Mouse (Mus musculus) ES-E14 (cell line): ENCODE results near the gene Arhgef10l. TPM values are rescaled to one million over a fixed set of nuclear protein-coding genes. Genes with fewer than 3 reads are reported as not detected.

Experiments used
- DNase-seq: peaks from one replicate; pipeline ENCODE4 v3.0.0-alpha.2; 2013; ENCODE audit warnings: low read depth, low spot score
- H3K27ac ChIP-seq: 2 replicates; pipeline ENCODE4 v1.5.1; 2012; ENCODE audit warnings: low read depth, mild to moderate bottlenecking, low read length, moderate library complexity, mixed read lengths; ENCODE audit not compliant: poor library complexity, insufficient read depth, severe bottlenecking
- H3K36me3 ChIP-seq: 2 replicates; pipeline ENCODE4 v1.6.1; 2012; ENCODE audit warnings: mild to moderate bottlenecking, low read length, moderate library complexity, mixed read lengths; ENCODE audit not compliant: control insufficient read depth, poor library complexity, insufficient read depth, severe bottlenecking
- H3K4me1 ChIP-seq, 2 experiments: fragments of 150-350 bp in 1 of 2; sonication (generic) in 1 of 2; 2 replicates each; pipeline ENCODE4 v1.6.1; 2012; ENCODE audit warnings: low read length in 2 of 2, mild to moderate bottlenecking in 1 of 2, mixed read lengths in 1 of 2; ENCODE audit not compliant: control insufficient read depth in 2 of 2, insufficient read depth in 2 of 2, poor library complexity in 1 of 2
- H3K4me3 ChIP-seq, 2 experiments: fragments of 150-350 bp in 1 of 2; sonication (generic) in 1 of 2; 2 replicates each; pipeline ENCODE4 v1.5.1; 2012; ENCODE audit warnings: low read length in 2 of 2, low read depth in 1 of 2, mild to moderate bottlenecking in 1 of 2, mixed read lengths in 1 of 2; ENCODE audit not compliant: insufficient read depth in 1 of 2, poor library complexity in 1 of 2, severe bottlenecking in 1 of 2
- H3K9ac ChIP-seq: 2 replicates; pipeline ENCODE4 v1.6.1; 2012; ENCODE audit warnings: low read depth, mild to moderate bottlenecking, low read length, mixed read lengths; ENCODE audit not compliant: poor library complexity, insufficient read depth, severe bottlenecking
- H3K9me3 ChIP-seq: fragments of 150-350 bp; sonication (generic); 2 replicates; pipeline ENCODE4 v1.6.1; 2012; ENCODE audit warnings: low read depth, mild to moderate bottlenecking, low read length; ENCODE audit not compliant: control insufficient read depth, insufficient read depth
- CHD2 ChIP-seq: IDR thresholded peaks from 2 replicates; pipeline ENCODE4 v1.6.1; 2014; ENCODE audit warnings: mild to moderate bottlenecking, low read depth, low read length, inconsistent platforms
- HCFC1 ChIP-seq: IDR thresholded peaks from 2 replicates; pipeline ENCODE4 v1.6.1; 2012; ENCODE audit warnings: low read length, inconsistent platforms, borderline replicate concordance; ENCODE audit not compliant: insufficient read depth
- MAFK ChIP-seq: IDR thresholded peaks from 2 replicates; pipeline ENCODE4 v1.6.1; 2014; ENCODE audit warnings: mild to moderate bottlenecking, low read depth, low read length, inconsistent platforms; ENCODE audit not compliant: insufficient read depth
- ZC3H11A ChIP-seq: IDR thresholded peaks from 2 replicates; pipeline ENCODE4 v1.6.1; 2012; ENCODE audit warnings: low read depth, mild to moderate bottlenecking, inconsistent platforms, low read length, borderline replicate concordance
- ZNF384 ChIP-seq: IDR thresholded peaks from 2 replicates; pipeline ENCODE4 v1.6.1; 2012; ENCODE audit warnings: low read depth, low read length, inconsistent platforms
- in situ Hi-C, 2 experiments: fragments of 600-800 bp; cut with MboI; formaldehyde crosslinking; loops; one replicate each; pipeline ENCODE4 v1.15.1; 2025; ENCODE audit warnings: low sequenced_read_pairs in 2 of 2, inconsistent platforms in 1 of 2; ENCODE audit not compliant: unreplicated experiment in 2 of 2
- total RNA-seq: library from RNA; depleted of rRNA; stranded (reverse); fragments of 300-350 nt; gene quantifications from 2 replicates; pipeline ENCODE4 v1.2.3, GENCODE M21; 2012

The Arhgef10l gene
- total RNA-seq, 1 experiment, result 14.8 TPM

DNA sequence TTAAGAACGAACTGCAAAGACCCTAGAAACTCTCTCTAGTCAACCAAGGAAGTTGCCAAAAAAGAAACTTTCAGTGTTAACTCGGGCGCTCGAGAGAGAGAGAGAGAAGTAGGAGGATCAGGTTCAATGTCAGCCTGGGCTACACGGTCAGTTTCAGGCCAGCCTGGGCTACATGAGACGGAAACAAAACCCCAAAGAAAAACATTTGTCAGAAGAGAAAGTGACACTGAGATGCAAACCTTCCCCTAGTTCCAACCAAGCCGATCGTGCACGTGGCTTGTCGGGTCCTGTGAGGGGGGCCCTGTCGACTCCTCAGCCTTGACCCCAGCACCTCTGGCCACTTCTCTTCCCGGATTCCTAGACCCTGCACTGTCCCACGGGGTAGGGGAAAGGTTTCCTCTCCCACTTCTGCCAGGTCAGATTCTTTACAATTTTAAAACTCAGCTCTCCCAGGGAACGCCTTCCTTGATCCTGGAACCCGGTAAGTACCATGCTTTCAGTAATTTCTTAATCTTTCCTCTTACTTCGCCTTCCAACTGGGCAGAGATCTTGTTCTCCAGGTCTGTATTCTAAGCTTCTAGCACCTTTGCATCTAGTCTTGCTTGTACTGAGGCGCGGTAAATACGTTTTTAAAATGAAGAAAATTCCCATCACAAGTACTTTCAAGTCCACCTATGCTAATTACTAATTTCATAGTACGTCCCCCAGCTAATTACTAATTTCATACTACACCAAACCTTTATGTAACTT lies 34.6 kb upstream of the Arhgef10l start, which contains the start of gene Rcc2:
Gene Rcc2, plus strand, starts transcription at position 273 of the 750 bp plus-strand sequence.
- Histone ChIP-seq H3K4me3 (peak within 1 kb of the TSS; percentile 75 to 99), H3K9me3 (no peaks in the 10 kb centered on the region), H3K27ac (peak within 1 kb of the TSS; percentile 97), H3K4me1 (peaks cover 0 to 21% of the 10 kb centered on the region in 2 experiments; a peak in 2 of 4 replicates), H3K36me3 (peaks cover 24% of the 10 kb centered on the region), H3K9ac (peak within 1 kb of the TSS; percentile 98)
- no peak for TF ChIP-seq CHD2
- no peak for TF ChIP-seq HCFC1
- no peak for TF ChIP-seq MAFK
- no peak for TF ChIP-seq ZC3H11A
- TF ChIP-seq ZNF384, result no peak
- in situ Hi-C loops, result no loop called here
- DNase-seq, result no peak

GRCm38 (mm10) chr4:140699441-140700127 lies 33.8 kb upstream of the Arhgef10l start:
- Histone ChIP-seq H3K9ac (peak overlapping the region; percentile 98), H3K4me1 (peaks cover 0 to 15% of the 10 kb centered on the region in 2 experiments; a peak in 2 of 4 replicates), H3K36me3 (peaks cover 16% of the 10 kb centered on the region), H3K4me3 (peak overlapping the region; percentile 58 to 99), H3K9me3 (no peaks in the 10 kb centered on the region), H3K27ac (peak overlapping the region; percentile 97)
- in situ Hi-C loops, result no loop called here
- no peak for DNase-seq
- TF ChIP-seq CHD2 (no peak), HCFC1 (peak; percentile 50; the same call in 1 of the 2 replicates)

DNA sequence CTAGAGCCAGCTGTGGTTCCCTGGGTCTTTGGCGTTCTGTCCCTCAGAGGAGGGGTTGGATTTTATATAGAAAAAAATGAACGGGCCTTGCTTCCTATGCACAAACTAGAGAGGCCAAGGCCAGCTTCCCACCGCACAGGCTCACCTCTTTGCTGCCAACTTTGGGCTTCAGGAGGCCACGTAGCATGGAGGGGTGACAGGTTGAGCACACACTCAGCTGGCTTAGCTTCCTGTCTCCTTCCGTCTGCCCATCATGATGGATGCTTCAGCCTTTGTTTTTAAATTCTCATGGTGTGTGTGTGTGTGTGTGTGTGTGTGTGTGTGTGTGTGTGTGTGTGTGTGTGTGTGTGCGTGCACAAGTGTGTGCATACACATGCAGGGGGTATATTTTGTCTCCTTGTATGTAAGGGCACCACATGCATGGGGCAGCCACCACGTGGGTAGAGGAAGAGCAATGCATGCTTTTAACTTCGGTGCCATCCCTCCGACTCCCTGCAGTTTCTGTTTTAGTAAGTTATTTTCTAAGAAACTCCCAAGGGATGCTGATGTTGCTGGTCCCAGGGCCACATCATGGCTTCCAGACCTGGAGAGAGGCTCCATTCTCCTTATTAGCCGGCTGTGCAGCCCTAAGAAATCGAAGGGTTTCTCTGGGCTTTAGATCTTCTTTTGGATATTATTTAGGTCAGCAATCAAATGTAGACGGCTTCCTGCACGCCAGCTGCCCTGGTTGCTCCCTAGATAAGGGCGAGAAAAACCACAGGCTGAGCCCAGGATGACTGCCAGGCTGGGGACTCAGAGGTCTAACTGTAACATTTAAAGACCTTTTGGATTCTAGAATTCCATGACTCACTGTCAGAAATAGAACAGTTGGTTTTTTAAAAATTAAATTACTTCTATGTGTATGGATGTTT lies 30.1 kb upstream of the Arhgef10l start:
- DNase-seq, result no peak
- peak overlapping the region in 1 of 2 experiments; percentile 17; a peak in 2 of 4 replicates for H3K4me3 ChIP-seq
- H3K4me1 ChIP-seq, result peaks cover 0 to 13% of the 10 kb centered on the region in 2 experiments; a peak in 2 of 4 replicates
- no peaks in the 10 kb centered on the region for H3K36me3 ChIP-seq
- H3K27ac ChIP-seq, result peak overlapping the region; percentile 63; the same call in 1 of the 2 replicates
- no peaks in the 10 kb centered on the region for H3K9me3 ChIP-seq
- no peak for TF ChIP-seq CHD2
- no peak for TF ChIP-seq HCFC1
- TF ChIP-seq ZNF384, result no peak
- no peak for TF ChIP-seq ZC3H11A
- TF ChIP-seq MAFK, result no peak
- in situ Hi-C loops, result no loop called here
- H3K9ac ChIP-seq, result no peak overlapping the region

- H3K4me3 ChIP-seq, result no peak overlapping the region
- TF ChIP-seq MAFK, result no peak
- peak overlapping the region; percentile 67 for H3K27ac ChIP-seq
- in situ Hi-C loops, result no loop called here
- no peaks in the 10 kb centered on the region for H3K9me3 ChIP-seq
- peaks cover 2 to 18% of the 10 kb centered on the region in 2 experiments; a peak in 2 of 4 replicates for H3K4me1 ChIP-seq
- no peak for DNase-seq
- H3K36me3 ChIP-seq, result no peaks in the 10 kb centered on the region
- H3K9ac ChIP-seq, result peak overlapping the region; percentile 0; the same call in 1 of the 2 replicates
These were observed 29.3 kb upstream of the Arhgef10l start for GRCm38 (mm10) chr4:140695146-140695545.
